Mouse (Mus musculus) embryo, embryonic 11 days (tissue): ENCODE measurements at regions not wholly inside any gene's neighbourhood (a gene's known extent, or its start where the extent isn't known, plus 50 kb on each side); places are given as distances from the start of the nearest gene placed in this dataset.

Experiments used
- DNase-seq: peaks from one replicate; pipeline ENCODE4 v3.0.0-alpha.2; 2015

DNA sequence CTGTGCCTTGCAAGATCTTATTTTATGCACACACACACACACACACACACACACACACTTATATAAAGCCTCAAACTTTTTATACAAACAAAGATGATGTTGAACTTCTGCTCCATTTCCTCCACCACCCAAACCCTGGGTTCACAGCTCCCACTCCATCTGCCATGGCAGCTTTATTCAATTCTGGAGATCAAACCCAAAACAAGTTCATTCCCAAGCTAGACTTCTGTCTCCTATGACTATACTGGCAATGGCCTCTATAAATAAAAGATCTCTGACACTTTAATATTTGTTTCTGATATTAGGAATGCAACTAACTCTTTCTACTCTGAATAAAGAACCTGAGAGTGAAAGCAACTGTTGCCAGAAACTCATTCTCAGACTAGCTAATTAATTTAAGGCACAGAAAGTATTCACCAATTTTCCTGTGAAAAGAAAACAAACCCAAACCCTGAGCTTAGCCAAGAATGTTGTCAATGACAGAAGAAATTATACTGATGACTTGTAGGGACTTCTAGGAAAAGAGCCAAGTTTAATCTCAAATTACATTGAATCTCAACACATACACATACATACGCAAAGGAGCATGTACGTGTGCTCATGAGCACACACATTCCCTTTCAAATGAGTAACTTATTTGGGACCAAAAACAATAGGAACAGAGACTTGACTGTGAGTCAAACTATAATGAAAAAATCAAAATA is 695.1 kb upstream of the 4930412O13Rik start:
- no peak for DNase-seq

DNA sequence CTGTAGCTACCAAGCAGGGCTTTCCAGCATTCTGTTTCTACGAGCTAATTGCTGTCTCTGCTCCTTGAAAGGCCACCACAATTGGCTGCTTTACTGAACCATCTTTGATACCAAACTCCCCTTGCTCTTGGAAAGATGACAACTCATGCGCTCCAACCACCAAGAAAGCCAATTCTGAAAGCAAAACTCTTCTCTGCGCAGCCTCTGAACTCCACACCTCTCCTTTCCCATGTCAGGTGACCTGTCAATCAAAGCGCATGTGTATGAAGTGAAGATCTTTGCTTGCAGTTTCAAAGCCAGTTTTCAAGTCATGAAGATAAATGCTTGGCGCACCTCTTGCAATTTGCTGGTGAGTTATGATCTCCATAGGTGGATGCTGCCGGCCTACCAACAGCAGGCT is 687.9 kb upstream of the 4930412O13Rik start:
- DNase-seq, result no peak

DNA sequence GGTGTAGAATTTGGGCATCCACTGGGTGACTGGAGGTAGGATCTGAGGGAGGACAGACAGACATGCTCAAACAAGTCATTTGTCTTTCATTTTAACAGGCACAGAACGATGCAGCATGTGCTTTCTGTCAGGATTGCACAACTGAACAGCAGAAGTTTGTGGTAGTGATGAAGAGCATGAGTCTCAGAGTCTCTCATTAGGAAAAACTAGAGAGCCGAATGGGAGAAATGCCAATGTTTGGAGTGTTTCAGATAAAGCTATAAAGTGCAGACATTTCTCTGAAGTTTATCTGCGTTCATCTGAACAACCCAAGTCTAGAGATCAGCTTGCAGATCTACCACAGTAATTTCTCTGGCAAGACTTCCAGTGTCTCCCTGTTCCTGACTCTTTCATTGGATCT is 684.0 kb upstream of the 4930412O13Rik start:
- DNase-seq, result no peak

DNA sequence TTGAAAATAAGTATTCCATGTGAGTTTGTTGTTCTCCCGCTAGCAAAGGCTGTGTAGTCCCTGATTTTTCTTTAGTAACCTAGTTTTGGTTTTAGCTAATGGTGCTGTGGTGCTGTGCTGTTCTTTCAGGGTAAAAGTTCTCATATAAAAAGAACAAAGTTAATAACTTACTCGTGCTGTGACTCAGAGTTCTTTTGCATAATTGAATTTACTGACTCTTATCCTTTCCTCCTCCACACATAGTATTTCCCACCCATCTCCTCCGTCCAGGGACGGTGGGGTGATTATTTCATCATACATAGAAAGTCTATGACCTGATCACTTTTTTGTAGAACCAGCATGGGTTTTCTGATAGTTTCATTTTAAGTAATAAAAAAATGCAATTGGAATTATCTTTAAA is 673.1 kb upstream of the 4930412O13Rik start:
- DNase-seq, result no peak
